Mouse (Mus musculus) kidney, adult 2 months (tissue): Measurements from ENCODE around the gene Vsig8.

Experiments used
- CTCF ChIP-seq: fragments of 200-500 bp; conservative IDR thresholded peaks from 2 replicates; pipeline ENCODE4 v1.5.1; 2011; ENCODE audit warnings: low read depth, mild to moderate bottlenecking, control low read depth, low read length, moderate library complexity, mixed read lengths; ENCODE audit not compliant: insufficient read depth, insufficient read length
- POLR2A ChIP-seq: fragments of 200-500 bp; IDR thresholded peaks from one replicate; pipeline ENCODE4 v1.6.1; 2011; ENCODE audit warnings: low read depth, low read length, control low read depth

DNA sequence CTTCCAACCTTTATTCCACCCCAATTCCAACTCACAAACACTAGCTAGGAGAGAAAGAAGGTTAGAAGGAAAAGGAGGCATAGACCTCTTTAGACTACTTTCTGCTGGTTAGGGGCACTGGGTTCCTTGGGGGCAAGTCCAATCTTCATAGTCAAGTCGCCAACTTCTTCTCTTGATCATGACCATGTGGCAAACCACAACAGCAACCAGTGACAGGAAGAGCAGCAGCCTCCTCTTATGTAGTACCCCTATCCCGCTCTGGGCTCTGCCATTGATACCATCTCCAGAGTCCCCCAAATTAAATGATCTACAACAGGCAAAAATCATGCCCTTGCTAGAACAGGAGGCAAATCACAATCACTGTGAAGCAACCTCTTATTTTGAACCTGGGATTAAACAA, 38.2 kb downstream of the Vsig8 start:
- TF ChIP-seq POLR2A (no peak), CTCF (no peak)
